Mouse (Mus musculus) left cerebral cortex, adult 9 months (tissue): ENCODE data around the gene Col4a6.

Experiments
- DNase-seq, 2 experiments: peaks; one replicate each; pipeline ENCODE4 v3.0.0; 2022; ENCODE audit warnings: low spot score in 2 of 2

Col4a6 gene

GRCm38 (mm10) chrX:141249636-141250035 lies 224.2 kb downstream of the Col4a6 start:
- no peak for DNase-seq

GRCm38 (mm10) chrX:141236564-141237333 lies 237.1 kb downstream of the Col4a6 start:
- peak in 1 of 2 experiments; percentile 9 for DNase-seq

DNA sequence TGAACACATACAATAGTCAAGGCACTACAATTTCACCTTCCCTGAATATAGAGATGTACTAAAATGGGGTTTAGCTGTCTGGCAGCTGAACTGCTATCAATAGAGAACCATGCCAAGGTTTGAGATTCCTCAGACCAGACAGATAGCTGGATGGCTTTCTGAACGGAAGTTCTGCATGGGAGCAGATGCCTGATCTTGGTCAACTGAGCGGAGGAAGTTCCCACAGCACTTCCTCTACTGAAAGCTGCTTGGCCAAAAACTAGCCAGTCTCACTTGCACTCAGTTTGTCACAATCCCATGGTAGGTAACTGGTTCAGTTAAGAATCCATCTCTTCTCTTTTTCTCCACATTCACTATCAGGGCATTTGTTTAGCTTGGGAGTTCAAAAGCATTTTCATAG lies 245.7 kb downstream of the Col4a6 start:
- no peak for DNase-seq

DNA sequence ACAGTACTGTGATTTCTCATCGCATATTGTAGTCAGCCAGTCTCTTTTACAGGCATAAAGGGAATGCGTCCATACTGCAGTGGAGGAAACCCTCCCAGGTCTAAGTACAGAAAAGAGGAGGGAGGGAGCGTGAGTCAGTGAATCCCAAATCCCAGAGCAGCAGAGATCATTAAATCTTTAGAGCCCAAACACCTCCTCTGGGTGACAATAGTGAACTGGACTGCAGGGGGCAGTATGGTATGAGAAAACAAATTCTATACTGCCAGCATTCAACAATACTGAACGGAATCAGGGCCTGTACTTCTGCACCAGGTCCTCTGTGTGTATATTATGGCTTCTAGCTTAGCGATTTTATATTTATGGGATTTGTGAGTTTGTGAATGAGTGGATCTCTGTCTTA lies 261.1 kb downstream of the Col4a6 start:
- DNase-seq, result peak in 1 of 2 experiments; percentile 61

- DNase-seq, result no peak
These were observed 274.9 kb downstream of the Col4a6 start for GRCm38 (mm10) chrX:141198993-141199392.

GRCm38 (mm10) chrX:141195036-141195435 lies 278.8 kb downstream of the Col4a6 start:
- DNase-seq, result no peak

DNA sequence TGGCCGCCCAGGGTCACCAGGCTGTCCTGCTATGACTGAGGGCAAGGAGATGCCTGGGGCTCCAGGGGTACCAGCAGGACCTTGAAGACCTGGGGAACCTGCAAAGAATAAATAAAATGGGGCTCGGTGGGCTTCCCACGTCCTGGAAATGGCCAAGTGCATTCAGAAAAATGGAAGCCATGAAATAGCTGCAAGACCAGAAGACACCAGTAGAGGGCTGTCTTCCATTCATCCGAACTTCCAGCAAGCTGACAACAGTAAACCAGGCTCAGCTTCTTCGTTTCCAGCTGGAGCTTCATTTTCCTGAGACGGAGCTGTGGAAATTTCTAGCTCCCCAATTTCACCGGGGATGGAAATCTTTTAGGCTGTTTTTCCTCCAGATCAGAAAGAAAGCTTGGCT lies 298.5 kb downstream of the Col4a6 start:
- DNase-seq, result peak in 1 of 2 experiments; percentile 39

GRCm38 (mm10) chrX:141165067-141165466 lies 308.8 kb downstream of the Col4a6 start:
- DNase-seq, result no peak

- DNase-seq, result no peak
These were observed 313.5 kb downstream of the Col4a6 start for GRCm38 (mm10) chrX:141160371-141160770.

- peak in 1 of 2 experiments; percentile 25 for DNase-seq
These were observed 315.7 kb downstream of the Col4a6 start for GRCm38 (mm10) chrX:141158160-141158559.

GRCm38 (mm10) chrX:141157626-141158025 lies 316.2 kb downstream of the Col4a6 start:
- no peak for DNase-seq

DNA sequence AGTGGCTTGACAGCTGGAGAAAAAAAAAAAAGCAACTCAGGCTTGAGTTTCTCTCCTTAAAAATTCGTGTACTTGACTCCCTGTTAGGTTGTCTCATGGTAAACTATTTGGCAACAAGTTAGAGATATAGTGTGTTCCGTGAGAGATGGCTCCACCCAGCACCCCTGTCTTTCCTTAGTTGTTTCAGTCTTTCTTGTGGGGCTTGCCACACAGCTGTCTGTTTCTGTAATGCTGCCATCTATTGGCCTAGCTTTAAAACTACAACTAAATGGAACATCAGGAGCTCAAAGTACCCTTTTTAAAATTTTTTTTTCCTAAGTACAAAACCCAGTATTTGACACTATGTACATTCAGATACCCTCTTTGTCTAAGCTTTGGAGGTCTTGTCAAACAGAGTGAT lies 317.2 kb downstream of the Col4a6 start:
- DNase-seq, result no peak

GRCm38 (mm10) chrX:141151182-141151581 lies 322.7 kb downstream of the Col4a6 start:
- no peak for DNase-seq

GRCm38 (mm10) chrX:141150290-141150689 lies 323.6 kb downstream of the Col4a6 start:
- DNase-seq, result no peak

- no peak for DNase-seq
These were observed 324.2 kb downstream of the Col4a6 start for GRCm38 (mm10) chrX:141149705-141150104.
